Mouse (Mus musculus) embryonic facial prominence, embryonic 11.5 days (tissue): ENCODE measurements around the gene Nmnat2. TPM values are rescaled to one million over a fixed set of nuclear protein-coding genes. Genes with fewer than 3 reads are reported as not detected.

Experiments
- polyA plus RNA-seq: library from polyadenylated mRNA; unstranded; fragments of >200 nt; fragmentation: Nextera tagmentation; extraction: Ambion mirVana; gene quantifications from 2 replicates; pipeline ENCODE4 v1.2.1, GENCODE M21; 2014

Gene Nmnat2
- polyA plus RNA-seq, 1 experiment from 2014 or later = 4.3 TPM

Other genes starting within 250 kb of the Nmnat2 start
- gene Apobec4, start 204.4 kb upstream of the Nmnat2 start, polyA plus RNA-seq = not detected in 2 replicates
- gene Rgl1, start 188.6 kb upstream of the Nmnat2 start, polyA plus RNA-seq = 26.0 and 28.0 TPM in 2 replicates
- gene Arpc5, start 188.5 kb upstream of the Nmnat2 start, polyA plus RNA-seq = 255 and 257 TPM in 2 replicates
- 2.5 and 2.6 TPM in 2 replicates for gene Ncf2, start 154.8 kb upstream of the Nmnat2 start, polyA plus RNA-seq
- gene Smg7, start 52.3 kb upstream of the Nmnat2 start, polyA plus RNA-seq = 42.8 and 44.6 TPM in 2 replicates
- 4.0 and 4.6 TPM in 2 replicates for gene Lamc2, start 231.5 kb downstream of the Nmnat2 start, polyA plus RNA-seq